Mouse (Mus musculus): ENCODE results near the gene Agap3.

Gene Agap3

DNA sequence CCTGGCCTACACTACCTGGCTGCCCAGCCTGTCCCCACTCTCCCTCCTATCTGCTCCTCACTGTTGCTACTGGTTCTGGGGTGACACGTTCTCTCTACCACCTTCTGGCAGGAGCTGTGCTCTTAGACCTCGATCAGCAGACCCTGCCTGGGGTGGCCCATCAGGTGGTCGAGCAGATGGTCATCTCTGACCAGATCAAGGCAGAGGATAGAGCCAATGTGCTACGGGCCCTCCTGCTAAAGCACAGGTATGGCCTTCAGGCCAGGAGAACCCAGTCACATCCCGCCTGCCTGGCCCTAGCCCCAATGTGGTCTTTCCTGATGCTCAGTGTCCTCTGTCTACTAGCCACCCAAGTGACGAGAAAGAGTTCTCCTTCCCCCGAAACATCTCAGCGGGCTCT, 18.0 kb upstream of the Agap3 start:
- no peak for DNase-seq

DNA sequence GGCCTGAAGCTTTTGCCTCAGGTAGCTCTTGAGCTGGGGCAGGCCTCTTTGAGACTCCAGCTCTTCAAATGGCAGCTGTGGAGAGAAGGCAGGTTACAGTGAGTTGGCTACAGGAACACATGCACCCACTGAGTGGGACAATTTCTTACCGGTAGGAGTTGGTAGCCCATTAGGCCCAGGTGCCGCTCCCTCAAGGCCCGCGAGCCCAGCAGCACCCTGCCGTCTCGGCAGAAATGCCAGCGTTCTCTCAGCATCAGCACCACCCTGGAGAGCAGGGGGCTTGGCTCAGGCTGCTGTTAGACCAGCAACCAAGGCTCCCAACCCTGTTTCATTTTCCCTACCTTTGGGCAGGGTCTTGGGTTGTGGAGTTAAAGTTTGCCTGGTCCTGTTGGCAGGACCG, 10.8 kb upstream of the Agap3 start:
- DNase-seq: no peak

DNA sequence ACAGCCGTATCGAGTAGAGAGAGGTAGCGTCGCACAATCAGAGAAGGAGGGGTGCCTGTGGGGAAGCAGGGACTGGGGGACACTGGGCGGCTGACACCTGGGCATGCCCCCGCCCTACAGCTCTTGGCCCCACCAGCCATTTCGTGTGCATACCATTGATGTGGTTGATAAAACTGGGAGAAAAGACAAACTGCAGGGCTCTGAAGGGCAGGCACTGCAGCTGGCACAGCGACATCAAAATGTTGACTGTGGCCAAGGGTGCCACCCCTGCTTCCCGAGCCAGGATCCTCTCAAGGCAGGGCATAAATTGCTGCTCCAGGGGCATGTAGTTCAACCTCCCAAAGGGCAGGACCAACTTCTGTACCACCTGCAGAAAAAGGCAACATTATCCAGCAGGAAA, 9.9 kb upstream of the Agap3 start:
- DNase-seq: no peak

DNA sequence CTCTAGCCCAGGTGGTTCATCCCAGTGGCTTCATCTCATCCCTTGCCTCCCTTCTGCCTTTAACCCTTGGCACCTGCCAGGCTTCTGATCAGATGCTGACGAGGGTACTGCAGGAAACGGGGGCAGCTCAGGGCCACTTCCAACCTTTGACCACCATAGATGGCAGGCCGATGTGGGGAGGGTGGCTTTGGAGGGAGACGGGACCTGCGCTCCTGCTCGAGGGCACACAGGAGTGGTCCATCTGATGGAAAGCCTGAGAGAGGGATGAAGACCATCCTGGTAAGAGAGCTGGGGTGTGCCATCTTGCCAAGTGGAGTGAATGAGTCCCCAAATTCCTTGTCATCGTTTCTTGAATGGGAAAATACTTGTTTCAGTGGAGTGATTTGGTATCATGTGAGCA, 8.8 kb upstream of the Agap3 start:
- no peak for DNase-seq

DNA sequence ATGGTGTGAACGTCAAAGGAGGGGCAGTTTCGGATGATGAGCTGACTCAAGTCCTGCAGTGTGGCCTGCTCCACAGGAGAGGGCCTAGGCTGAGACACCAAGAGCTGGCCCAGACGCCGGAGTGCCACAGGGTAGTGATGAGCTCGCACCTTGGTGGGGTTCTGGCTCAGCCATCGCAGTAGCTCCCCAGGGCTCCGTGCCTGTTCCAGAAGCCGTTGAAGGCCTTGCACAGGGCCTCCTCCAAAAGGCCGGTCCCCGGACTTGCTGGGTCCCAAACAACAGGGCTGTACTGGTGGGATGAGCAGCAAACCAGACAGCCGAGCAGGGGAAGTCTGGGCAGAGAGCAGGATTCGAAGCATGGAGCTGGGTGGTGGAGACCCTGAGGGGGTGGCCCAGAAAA, 8.1 kb upstream of the Agap3 start:
- DNase-seq: no peak

DNA sequence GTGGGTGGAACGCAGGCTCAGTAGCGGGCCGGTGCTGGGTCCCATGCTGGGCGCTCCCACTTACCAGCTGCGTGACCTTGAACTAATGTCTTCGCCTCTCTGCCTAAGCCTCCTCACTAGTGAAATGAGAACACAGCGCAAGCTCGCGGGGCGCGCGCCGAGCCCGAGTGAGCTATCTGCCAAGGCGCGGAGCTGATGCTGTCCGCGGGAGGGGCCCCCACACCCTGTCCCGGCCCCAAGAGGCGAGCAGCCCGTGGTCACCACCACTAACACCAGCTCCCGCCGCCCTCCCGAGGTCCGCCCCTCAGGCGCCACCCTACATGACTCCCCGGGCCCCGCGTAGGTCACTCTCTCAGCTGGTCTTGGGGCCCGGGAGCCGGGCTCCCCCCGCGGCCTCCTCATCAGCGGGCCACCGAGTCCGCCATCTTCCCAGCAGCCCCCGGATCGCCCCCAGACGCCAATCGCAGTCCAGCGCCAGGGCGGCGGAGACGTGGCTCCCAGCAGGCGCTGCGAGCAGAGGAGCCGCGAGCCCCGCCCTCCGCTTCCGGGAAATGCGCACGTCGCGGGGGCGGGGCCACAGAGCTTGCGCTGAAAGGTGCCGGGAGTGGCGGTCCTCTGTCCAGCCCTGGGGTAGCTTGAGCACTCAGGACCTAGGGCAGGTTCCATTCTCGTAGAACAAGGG, 7.1 kb upstream of the Agap3 start, which contains the start of gene Fastk:
Gene Fastk, minus strand, starts transcription at position 542 of the 682 bp plus-strand sequence.
- DNase-seq: peak; percentile 94

DNA sequence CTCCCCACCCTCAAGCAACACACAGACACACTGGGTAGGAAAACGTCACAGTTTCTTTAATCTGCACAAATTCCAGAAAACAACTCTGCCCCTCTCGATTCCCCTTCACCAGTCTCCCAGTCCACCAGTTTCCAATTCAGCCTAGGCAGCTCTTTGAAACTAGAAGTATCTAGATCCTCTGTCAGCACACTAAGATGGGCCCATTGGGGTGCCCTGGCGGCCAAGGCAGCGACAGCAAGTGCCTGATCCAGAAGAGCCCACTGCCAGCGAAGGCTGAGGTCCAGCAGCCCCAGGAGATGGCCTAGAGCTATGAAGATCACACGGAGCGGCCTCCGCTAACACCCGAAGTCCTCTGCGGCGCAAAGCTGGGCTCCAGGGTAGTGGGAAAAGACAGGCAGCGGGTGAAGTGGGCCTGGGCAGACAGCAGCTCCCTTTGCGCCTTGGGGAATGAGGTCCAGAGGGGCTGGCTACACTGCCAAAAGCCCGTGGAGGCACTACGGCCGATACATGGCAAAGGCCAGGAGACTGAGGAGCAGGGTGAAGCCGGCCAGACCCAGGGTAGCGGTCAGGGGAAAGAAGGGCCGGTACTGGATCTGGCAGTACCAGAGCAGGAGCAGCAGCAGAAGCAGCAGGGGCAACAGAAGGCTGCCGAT, 6.4 kb upstream of the Agap3 start:
- no peak for DNase-seq

DNA sequence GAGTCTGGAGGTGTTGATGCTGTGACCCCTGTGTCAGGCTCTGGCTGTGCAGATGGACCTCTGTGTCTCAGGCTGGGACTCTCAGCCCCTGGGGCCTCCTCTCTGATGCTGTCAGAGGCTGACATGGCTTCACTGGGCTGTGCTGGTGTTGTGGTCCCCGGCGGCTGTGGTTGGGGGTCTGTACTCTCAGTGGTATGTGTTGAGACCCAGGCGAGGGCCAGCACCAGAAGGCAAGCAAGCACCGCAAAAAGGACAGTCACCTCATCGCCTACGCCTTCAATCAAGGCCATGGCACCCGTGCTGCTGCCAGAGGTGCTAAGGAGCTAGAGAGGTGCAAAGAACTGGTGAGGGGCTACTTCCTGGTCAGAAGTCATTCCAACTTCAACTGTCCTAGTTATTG, 5.3 kb upstream of the Agap3 start:
- DNase-seq: no peak

DNA sequence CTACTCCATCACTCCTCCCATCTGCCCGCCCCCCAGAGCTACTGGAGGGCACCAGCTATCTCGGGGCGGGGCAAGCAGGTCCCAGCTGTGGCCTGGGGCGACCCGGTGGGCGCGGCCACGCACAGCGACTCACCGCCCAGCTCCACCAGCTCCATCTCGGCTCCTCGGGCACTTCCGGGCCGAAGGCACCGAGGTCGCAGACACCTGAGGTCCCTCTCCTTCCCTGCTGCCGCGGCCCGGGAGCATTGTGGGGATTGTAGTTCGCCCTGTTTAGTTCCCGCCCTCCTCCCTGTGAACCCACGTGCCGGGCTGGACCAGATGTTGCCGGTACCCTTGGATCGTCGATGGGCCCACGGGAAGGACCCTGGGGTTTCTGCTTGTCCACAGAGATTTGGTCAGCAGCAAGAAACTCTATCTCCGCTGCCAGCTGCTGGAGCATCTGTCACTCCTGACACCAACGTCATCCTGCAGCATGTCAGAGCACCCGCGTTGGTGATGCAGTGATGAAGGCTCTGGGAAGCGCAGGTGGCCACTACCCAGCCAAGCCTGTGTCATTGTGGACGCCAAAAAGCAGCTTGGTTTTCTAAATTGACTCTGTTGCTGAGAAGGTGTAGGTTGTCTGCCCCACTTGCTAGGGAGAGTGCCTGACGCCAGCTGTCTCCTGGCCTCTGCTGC, 4.2 kb upstream of the Agap3 start, which contains the start of gene Tmub1:
Gene Tmub1, minus strand, starts transcription at position 231 of the 675 bp plus-strand sequence.
- DNase-seq: peak; percentile 73

DNA sequence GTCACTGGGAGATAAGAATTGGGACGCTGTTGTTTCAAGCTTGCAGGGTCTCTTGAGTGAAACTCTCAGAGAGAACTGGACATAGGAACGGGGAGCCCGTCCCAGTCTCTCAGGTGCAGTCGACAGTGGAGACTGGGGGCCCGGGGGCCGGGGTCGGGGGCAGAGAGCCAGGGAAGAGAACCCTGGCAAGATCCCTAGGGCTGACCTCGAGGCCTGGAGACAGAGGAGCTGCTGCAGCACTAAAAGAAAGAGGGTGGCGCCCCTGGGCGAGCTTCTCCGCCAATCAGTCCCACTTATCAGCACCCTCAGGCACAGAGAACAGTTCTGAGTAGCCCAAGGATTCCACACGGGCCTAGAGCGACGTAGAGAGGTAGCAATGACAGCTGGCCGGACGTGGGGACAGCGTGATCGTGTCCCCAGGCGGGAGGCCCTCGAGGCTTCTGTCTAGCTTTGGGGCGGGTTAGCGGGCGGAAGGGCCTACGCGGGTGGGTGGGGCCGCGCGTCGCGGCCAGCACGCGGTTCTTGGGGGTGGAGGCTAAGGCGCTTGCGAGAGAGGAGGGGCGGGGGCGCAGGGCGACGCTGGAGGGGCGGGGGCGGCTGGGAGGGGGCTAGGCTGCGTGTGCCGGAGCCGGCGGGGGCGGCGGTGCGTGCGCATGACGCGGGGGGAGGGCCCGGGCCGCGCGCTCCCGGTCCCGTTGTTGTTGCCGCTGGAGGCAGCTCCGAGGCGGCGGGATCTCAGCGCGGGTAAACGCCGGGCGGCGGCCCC, 530 bp upstream of the Agap3 start:
- DNase-seq: peak; percentile 91

DNA sequence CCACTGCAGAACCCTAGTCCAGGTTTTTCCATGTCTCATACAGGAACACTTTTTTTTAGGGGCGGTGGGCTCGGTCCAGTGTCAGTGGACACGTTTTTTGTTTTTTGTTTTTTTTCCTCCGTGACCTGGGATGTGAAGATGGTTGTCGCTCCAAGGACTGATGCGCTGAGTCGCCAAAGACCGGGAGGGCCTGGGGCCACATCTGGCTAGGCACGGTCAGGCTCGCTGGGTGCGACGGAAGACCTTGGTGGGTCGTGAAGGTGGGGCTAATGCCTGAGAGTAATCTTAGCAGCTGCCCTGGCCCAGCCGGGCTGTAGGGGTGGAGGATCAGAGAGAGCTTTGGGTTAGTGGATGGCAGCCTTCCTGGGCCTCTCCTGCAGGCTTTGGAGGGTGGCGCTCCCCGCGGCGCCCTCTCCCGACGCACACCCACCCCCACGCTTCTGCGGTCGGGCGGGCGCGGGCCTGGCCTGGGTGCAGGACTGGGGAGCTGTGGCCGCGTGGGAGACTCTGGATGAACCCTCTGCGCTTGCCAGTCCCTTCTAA, 785 bp downstream of the Agap3 start:
- DNase-seq: no peak

DNA sequence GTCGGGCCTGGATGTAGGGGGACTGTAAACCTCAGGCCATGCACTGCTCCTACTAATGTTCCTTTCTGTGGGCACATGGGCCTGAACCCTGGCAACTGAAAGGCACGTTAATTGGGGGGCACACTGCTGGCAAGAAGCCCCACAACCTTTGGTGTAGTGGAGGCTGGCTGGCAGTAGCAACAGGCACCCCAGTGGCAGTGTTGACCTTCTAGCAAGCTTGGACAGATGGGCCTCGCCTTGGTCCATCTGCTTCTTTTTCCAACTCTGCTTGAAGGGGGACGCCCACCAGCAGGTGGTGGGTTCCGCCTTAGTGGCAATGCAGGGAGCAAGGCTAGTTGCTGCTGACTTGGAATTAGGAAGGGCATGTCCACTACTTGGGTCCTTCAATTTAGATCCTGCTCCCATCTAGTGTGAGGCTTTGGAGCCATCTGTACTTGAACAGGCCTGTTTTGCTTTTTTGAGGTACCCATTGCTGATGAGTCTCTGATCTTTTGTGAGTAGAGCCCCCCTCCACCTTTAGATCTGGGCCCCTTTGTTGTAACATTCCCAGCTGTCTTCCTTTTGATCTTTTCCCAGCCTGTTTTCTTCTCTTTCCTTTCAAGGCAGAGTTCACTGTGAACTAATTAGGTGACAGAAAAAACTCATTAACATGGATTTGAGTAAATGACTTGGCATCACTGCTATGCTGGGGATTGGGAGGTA, 1.5 kb downstream of the Agap3 start:
- DNase-seq: no peak

DNA sequence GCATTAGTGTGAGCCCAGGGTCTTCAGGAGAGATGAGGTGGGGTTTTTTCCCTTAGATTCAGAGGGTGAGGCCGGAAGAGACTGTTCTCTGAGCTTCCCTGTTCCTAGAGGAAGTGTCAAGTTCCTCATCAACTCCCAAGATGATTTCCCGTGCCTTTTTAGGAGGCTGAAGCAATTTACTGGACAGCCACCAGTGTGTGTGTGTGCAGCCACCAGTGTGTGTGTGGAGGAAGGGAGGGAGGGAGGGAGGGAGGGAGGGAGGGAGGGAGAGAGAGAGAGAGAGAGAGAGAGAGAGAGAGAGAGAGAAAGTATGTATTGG, 2.0 kb downstream of the Agap3 start:
- no peak for DNase-seq

DNA sequence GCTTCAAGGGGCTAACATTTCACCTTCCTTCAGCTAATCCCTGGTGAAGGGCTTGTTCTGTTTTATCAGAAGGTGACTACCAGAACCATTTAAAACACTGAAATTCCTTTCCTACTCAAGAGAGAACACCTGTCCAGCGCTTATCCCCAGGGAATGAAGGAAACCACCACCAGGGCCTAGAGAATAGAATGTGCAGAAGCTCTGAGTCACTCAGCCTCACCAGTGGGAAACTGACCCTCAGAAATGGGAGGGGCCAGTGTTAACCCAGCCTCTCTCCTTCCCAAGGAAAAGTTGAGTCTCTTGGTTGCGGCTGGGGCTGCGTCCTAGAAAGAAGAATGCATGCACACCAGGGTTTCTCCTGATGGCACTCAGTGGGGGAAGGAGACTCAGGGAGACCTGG, 3.1 kb downstream of the Agap3 start:
- DNase-seq: no peak

DNA sequence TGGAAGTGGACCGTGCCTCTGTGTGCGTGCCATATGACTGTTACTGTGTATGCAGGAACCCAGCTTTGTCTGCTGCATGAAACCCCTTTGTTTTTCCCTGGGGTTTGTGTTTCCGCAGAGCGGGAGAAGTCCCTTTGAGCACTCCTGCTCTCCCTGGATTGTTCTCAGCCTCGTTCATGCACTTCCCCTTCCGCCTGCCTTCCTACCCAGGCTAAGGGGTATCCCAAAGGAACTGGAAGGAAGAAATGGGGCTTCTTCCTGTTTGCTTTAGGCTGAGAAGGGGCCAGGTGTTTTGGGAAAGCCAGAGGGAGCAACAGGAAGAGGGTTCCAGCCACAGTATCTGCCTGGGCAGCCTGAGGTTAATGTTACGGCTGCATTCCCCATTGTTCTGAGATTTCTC, 3.6 kb downstream of the Agap3 start:
- DNase-seq: no peak

DNA sequence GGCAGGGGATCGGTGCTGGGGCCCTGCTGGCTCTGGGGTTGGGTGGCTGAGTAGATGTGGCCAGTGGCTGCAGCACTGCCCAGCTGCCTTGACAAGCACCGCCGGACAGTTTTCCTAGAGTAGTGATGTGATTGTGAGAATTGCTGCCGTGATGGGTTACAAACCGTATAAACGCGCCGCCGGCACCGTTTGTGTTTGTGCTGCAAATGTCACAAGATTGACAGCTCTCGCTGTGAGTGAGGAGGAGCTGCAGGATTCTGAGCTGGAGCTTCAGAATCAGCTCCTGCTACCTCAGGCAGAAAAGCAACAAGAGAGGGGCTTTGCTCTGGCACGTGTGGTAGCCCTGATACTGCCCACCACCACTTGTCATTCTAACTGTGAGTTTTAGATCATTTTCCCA, 14.8 kb downstream of the Agap3 start:
- no peak for DNase-seq

DNA sequence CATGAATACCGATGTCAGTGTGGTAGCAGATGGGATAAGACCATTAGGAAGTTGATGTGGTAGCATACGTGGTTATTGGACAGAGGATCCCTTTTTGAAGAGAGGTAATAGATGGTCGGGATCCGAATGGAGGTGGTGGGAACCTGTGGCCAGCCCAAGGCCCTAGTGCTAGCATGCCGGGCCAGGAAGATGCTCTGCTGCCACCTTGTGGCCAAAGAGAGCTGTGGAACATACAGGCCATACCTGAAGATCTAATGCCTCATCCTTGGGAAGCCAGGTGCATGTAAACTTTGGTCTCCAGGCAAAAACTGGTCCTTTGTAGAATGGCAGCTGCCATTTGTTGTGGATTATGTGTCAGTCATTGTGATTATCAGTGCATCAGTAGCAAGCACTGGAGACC, 18.6 kb downstream of the Agap3 start:
- DNase-seq: peak; percentile 79

DNA sequence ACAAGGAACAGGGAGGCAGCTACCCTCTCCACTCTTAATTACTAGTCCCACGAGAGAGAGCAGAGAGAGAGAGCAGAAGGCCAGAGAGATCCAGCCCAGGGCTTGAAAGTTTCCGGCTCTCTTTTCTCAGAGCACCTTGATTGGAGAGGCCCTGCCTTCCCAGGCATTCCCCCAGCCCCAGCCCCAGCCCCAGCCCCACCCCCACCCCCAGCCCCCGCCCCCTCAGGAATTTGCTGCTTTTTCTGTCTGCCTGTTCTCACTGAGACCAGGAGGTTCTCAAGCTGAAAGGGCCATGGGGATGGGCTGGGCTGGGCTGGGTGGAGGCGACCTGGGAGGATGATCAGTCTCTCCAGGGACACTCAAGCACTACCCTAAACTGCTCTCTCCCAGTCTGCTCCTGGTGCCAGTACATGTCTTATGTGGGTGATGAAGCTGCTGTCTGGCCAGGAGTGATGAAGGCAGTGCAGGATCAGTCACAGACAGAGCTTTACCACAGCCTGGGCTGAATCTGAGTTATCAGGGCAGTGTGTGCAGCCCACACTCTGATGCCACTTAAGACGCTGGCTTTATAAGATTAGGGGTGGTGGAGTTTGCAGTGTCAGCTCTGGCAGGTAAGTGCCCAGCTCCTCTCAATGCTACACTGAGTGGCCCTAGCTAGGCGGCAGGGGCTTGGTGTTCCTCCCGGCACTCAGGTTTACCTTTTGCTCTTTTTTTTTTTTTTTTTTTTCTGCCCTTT, 21.1 kb downstream of the Agap3 start:
- no peak for DNase-seq

DNA sequence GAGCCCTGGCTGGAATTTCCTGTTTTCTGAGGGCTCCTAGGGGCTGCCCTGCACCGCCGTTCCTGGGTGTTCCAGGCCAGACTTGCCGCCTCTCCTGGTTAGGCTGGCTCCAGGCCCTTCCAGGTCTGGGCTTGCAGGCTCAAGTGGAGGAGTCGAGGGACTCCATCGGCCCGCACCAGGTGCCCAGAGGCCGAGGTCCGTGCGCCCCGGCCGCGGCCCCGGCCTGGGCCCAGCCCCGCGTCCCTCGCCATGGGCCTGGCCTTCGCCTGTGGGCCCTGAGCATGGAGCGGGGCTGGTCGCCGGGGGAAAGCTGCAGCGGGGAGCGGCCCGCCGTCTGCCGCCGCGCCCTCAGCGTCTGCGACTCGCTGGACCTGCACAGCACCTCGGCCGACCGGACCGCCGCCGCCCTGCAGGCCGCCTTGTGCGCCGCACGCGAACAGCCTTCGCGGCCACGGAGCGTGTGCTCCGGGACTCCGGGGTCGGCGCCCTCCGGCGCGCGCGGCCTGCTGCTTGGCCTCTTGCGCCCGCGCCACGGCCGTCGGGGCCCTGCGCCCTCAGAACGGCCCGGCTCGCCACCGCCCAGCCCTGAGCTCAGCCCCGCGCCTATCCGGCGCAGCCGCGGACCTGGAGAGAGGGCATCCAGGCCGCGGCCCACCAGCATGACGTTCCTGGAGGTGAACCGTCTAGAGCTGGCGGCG, 22.2 kb downstream of the Agap3 start:
- DNase-seq: no peak

DNA sequence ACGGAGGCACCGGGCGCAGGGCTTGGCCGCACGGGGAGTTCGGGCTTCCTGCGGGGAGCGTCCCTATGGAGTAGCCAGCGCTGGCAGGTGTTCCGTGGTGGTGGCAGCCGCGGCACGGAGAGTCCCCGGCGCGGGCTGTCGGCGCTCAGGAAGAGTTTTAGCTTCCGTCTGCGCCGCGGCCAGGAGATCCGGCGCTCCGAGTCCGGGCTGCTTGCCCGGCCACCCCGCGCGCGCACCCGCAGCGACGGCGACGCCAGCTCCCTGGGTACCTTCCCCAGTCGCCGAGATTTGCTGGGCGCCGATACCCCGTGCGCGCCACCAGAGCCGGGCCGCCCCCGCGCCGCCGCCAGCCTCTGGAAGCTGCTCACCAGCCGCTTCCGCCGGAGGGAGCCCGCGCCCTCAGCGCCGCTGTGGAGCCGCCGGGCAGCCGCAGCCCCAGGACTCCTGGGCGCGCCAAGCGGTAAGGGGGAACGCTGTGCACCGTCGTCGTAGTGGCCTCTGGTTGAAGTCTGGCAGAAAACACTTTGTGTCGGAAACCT, 22.8 kb downstream of the Agap3 start:
- peak; percentile 58 for DNase-seq
